Mouse (Mus musculus) cerebellum, postnatal 25 days (tissue): Measurements from ENCODE around the gene Itpkb.

Experiments
- DNase-seq, 2 experiments: peaks; one replicate each; pipeline ENCODE4 v3.0.0; 2021; ENCODE audit warnings: mixed read lengths in 2 of 2

Itpkb gene

DNA sequence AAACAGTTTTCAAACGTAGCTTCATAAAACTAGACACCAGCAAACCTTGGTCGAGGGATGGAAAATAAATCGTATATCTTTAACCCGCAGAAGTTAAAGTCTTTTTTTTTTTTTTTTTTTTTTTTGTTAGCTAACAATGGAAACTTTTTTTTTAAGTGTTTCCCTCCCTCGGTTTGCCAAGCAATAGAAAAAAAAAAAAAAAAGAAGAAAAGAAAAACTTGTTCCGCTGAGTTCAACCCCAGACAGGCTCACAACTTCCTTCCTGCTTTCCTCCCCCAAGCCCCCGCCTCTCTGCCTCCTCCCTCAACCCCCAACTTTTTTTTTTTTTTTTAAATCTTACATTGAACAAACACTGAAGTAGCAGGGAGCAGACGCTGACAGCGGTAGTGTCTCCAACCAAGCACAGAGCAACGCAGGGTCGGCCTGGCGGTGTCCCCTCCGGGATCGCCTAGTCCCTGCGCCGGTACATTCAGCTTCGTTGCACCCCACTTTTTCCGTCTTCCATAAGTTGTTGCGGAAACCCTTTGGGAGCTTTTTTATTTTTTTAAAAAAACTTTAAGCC lies at the start of gene Itpkb:
TSS of gene Itpkb (plus strand) at position 341 of the 562 bp plus-strand sequence.
- no peak for DNase-seq

DNA sequence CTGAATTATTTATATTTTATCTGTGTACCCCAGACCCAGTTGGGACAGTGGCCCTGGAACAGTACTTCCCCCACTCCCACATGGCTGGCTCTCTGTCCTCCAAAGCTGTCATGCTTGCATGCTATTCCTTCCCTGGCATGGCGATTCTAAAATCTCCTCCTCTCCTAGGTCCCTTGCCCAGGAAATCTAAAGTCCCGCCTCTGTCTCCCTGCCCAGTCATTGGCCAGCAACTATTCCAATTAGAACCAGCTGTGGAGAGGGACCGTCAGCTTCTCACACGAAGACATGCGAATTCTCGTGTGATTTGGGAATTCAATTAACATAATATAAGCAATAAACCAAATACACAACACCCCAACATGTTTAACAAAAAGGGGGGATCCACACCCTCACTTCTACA lies 47.7 kb upstream of the Itpkb start:
- no peak for DNase-seq

GRCm38 (mm10) chr1:180283813-180284768 lies 46.2 kb upstream of the Itpkb start:
- DNase-seq: no peak

DNA sequence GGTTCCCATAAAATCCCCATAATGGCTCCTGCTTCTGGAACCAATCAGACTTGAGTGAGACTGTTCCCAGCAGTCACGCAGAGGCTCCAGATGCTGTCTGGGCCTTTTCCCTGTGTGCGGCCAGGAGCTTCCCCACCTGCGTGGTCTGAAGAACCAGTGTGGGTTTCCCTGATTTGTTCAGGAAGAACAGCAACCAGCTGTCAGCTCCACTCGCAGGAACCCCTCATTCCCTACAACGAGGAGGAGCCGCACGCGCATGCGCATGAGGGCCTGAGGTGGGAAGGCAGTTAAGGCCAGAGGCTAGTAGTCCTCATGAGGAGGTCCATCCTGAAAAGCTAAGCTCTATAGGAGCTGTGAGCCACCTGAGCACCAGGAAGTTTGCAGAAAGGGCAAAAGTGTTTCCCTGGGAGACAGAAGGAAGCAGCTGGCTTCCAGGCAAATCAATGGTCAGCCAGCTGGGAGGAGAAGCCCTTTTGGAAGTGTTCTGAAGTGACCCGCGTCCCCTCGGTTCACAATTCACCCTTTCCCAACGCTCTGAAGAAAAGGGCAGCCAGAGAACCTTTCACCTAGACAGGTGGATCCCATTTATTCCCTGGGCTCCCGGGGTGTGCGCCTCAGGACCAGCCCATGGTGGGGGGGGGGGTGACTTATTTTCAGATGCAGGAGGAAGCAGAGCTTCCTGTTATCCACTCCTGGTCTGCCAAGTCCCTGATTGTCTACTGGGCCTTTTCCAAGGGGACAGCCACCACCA lies 44.0 kb upstream of the Itpkb start:
- DNase-seq: no peak

GRCm38 (mm10) chr1:180288227-180288626 lies 42.1 kb upstream of the Itpkb start:
- DNase-seq: no peak

GRCm38 (mm10) chr1:180288872-180289468 lies 41.3 kb upstream of the Itpkb start:
- DNase-seq: no peak

DNA sequence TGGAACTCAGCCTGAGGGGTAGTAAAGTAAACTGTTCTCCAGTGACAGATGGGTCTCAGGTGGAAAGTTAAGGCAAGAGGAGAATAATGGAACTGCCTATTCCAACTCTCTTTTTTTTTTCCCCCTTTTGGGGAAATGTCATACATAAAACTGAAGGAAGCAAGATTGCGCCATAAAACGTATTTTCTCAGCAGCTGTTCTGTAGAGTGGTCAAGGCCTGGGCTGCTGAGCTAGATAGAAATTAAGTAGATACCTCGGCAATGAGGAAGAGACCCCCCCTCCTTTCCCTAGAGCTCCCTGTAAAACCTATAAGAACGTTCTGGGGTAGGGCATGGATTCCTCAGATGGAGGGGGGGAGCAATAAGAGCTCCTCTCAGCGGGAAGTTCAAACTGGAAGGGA lies 40.5 kb upstream of the Itpkb start:
- DNase-seq: no peak

- DNase-seq: no peak
Observed at GRCm38 (mm10) chr1:180290358-180290757, 39.9 kb upstream of the Itpkb start.

- no peak for DNase-seq
Observed at GRCm38 (mm10) chr1:180296088-180296487, 34.2 kb upstream of the Itpkb start.

- no peak for DNase-seq
Observed at GRCm38 (mm10) chr1:180299697-180300096, 30.6 kb upstream of the Itpkb start.

DNA sequence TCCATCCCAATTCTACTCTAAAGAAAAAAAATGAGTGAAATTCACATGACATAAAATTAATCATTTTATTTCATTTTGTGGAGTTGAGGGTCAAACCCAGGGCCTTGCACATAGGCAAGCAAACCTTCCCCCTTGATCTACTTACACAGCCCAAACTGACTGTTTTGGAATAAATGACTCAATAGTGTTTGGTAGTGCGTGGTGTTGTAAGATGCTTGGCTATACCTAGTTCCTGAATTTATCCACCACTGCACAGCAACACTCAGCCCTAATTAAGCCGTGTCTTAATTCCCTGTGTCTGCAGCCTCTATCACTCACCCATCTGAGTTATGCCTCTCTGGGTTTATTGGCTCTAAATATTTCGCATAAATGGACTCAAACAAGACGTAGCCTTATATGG lies 30.0 kb upstream of the Itpkb start:
- DNase-seq: no peak

GRCm38 (mm10) chr1:180300997-180301396 lies 29.3 kb upstream of the Itpkb start:
- DNase-seq: no peak

- DNase-seq: no peak
Observed at GRCm38 (mm10) chr1:180302253-180303120, 27.8 kb upstream of the Itpkb start.

DNA sequence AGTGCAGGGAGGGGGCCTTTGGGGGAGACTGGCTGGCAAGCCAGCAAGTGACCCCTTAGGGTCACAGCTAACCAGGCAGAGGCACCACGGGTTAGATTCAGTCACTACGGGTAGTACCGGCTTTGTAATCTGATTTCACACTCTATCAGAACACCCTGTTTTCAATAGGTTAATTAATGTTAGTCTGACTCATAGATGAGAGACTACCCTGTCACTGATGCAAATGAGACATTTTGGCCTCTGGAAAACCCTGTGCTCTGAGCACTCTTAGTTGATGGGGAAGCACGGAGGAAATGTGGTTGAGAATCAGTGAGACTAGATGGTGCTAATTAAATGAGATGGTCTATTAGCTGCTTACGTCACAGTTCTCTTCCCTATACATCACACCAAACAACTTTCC lies 26.7 kb upstream of the Itpkb start:
- no peak for DNase-seq

DNA sequence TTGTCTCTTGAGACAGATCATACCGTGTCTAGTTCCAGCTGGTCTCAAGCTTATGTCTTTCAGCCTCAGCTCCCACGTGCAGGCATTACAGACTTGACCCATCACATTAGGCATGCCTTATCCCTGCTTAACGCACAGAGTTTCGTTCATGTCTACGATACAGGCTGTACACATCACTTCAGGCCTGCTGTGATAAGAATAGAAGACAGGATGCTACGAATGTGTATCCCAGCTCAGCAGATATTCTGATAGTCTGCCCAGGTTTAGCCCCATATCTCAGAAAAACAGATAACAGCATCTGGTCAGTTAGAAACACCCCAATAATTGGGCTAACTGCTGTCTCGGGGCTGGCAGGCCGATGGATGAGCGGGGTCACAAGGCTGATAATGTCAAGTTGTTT lies 23.4 kb upstream of the Itpkb start:
- DNase-seq: no peak

DNA sequence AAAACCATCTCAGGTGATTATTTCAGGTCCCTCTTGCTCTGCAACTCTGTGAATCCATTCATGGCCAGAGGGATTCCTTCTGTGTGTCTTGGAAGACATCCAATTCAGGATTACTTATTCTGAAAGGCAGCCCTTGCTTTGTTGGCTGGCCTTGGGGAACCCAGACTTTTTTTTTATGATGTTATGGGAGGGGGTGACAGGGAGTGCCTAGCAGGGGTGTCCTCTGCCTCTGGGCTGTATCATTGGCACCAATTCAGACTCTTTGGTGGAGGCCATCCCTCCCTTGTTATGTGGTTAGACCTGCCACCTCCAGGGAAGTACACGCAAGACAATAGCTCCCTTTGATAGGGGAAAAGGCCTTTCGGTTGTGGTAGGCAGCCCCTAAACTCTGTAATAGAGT lies 22.6 kb upstream of the Itpkb start:
- DNase-seq: no peak

GRCm38 (mm10) chr1:180308897-180309296 lies 21.4 kb upstream of the Itpkb start:
- DNase-seq: no peak

- no peak for DNase-seq
Observed at GRCm38 (mm10) chr1:180312286-180312685, 18.0 kb upstream of the Itpkb start.

- DNase-seq: peak; percentile 61 to 80
Observed at GRCm38 (mm10) chr1:180312792-180313311, 17.4 kb upstream of the Itpkb start.

DNA sequence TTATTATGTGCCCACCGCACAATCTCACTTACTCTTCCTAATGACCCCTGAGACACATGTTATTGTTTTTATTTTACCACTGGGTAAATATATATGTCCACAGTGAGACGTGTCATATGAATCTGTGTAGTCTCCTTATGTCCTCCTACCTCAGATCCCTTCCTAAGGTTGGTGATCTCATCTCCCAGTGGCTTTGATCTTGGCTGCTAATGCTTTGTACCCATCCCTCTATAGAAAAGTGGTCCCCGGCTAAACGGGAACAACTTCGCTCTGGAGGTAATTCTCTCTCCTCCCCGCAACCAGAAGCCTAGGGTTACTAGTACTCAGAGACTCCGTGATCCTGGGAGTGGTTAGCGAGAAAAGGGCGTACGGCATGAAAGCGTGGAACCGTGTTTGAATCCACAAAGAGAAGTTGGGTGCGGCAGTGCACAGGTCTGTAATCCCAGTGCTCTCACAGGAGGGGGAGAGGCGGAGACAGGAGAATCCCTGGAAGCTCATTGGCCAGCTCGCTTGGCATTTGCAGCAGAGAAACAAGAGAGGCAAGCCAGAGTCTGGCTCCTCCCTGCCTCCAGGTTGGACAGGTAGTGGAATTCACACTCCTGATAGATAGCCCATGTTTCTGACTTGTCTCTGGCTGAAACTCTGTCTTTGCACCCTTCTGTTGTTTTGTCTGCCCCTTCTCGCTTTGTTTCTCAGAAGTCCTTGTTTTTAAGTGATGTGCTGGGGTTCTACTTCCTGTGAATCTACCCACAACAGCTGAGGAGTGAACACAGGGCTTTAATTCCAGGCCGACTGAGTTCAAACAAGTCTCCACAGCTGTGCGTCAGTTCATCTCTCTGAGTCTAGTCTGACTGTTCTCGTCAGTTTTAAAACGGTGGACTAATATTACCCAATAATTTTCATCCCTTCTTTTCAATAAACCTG lies 16.5 kb upstream of the Itpkb start:
- peak; percentile 73 to 76 for DNase-seq

DNA sequence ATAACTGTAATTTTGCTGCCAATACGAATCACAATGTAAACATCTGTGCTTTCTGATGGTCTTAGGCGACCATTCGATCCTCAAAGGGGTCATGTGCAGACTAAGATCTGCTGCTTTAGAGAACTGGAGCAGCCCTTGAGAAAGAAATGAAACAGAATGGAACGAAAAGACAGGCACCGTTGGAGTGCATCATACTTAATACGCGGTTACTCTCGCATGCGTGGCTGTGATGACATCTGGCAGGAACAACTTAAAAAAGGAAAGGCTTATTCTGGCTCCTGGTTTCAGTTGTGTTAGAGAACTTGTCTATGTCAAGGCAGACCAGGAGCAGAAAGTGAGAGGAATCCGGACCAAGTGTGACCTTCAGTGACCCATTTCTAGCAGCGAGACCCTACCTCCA lies 15.6 kb upstream of the Itpkb start:
- DNase-seq: no peak
